In the genomic region with DNA sequence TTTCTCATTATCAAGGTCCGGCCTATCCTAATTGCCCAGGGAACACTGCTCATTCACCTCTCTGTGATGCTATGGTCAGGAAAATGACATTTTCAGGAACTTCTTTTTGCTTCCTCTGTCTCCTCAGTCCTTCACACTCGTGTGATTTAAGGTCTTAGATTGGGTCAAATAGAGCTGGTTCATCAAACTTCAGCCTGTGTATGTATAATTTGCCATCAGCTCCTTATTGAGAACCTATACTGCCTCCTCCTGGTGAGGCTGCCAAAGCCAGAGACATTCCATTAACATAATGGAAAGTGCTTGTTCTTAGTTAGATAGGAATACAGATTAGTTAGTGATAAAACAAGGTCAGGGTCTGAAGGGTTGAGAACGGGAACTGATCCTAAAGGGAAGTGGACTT, we compare ENCODE assay signal across 11 mouse cellular contexts.
DNase-seq lines count a peak whose midpoint lies in the region; ATAC-seq and TF ChIP-seq lines count a peak whose summit lies in the region.
"Had no signal": no experiment of that assay in that cellular context is flagged by ENCODE, and none has a peak within 500 bp of the region (broad histone marks: within the 10 kb centered on the region; RNA-seq: fewer than 3 reads in every experiment).

No protein-coding gene starts in this region.

- H3K4me1 ChIP-seq in heart, adult 2 months (ENCODE audit: control insufficient read depth, insufficient read depth, low read length) = no peaks in the 10 kb centered on the region
- peaks cover 10% of the 10 kb centered on the region; the same call in 1 of the 2 replicates for H3K4me1 ChIP-seq in hindbrain, embryonic 15.5 days (replicated peaks)
- H3K4me1 ChIP-seq: liver, embryonic 13.5 days had no signal

- H3K9me3 ChIP-seq in hindbrain, embryonic 15.5 days = no peaks in the 10 kb centered on the region
- H3K9me3 ChIP-seq: liver, embryonic 13.5 days; neural tube, embryonic 12.5 days had no signal

- intact Hi-C loops in heart, adult 2 months (cut with DNase I) = loop anchor here (2.0 kb wide), 1 partner anchor 609 kb away; no protein-coding TSS in a partner anchor

- DNase-seq in heart, adult 2 months = no peak
- no peak for DNase-seq in heart, postnatal 4 days
- peak; percentile 45 for DNase-seq in 3T3-L1 (ENCODE audit: low read depth, low spot score)
- peak; percentile 14 for DNase-seq in Muller cell, postnatal 12 days (ENCODE audit: inconsistent ontology term)
- no peak for DNase-seq in adrenal gland, postnatal 4 days (ENCODE audit: low spot score in 2 of 2)
- DNase-seq in urinary bladder, postnatal 36 days (ENCODE audit: low spot score in 2 of 2) = no peak
- DNase-seq: kidney, adult 18-20 months; liver, embryonic 13.5 days had no signal

- no peak for TF ChIP-seq POLR2A in heart, adult 2 months (IDR thresholded peaks at IDR 0.05; ENCODE audit: insufficient read depth, low read depth, low read length)

- H3K27ac ChIP-seq in heart, adult 2 months = no peak overlapping the region
- H3K27ac ChIP-seq in hindbrain, embryonic 15.5 days (replicated peaks) = no peak overlapping the region
- H3K27ac ChIP-seq: liver, embryonic 13.5 days; neural tube, embryonic 12.5 days had no signal

- TF ChIP-seq CTCF in heart, adult 2 months (IDR thresholded peaks at IDR 0.05) = peak; percentile 48

- H3K36me3 ChIP-seq in heart, adult 2 months (ENCODE audit: control insufficient read depth, insufficient read depth, low read length) = no peaks in the 10 kb centered on the region
- H3K36me3 ChIP-seq in hindbrain, embryonic 15.5 days = no peaks in the 10 kb centered on the region
- H3K36me3 ChIP-seq: liver, embryonic 13.5 days; neural tube, embryonic 12.5 days had no signal

- H3K9ac ChIP-seq in heart, adult 2 months (ENCODE audit: low read depth, low read length) = no peak overlapping the region
- no peak overlapping the region for H3K9ac ChIP-seq in hindbrain, embryonic 15.5 days
- H3K9ac ChIP-seq: liver, embryonic 13.5 days had no signal

- H3K79me2 ChIP-seq in heart, adult 2 months (replicated peaks; ENCODE audit: control insufficient read depth, insufficient read depth, low read length) = no peaks in the 10 kb centered on the region

- no peak for TF ChIP-seq EP300 in heart, adult 2 months (IDR thresholded peaks at IDR 0.05; ENCODE audit: insufficient read depth, low read depth, low read length)

- no peak overlapping the region for H3K4me3 ChIP-seq in heart, adult 2 months
- H3K4me3 ChIP-seq in hindbrain, embryonic 15.5 days = no peak overlapping the region
- H3K4me3 ChIP-seq: liver, embryonic 13.5 days had no signal

- WGBS in heart, adult 2 months = 65% methylated on average over 3 of the region's 3 CpGs
- 48% methylated on average over 3 of the region's 3 CpGs for WGBS in hindbrain, embryonic 15.5 days

- no peak for ATAC-seq in hindbrain, embryonic 15.5 days (ENCODE audit: low FRiP score, low read depth)
- ATAC-seq in activated CD4-positive, CD25-positive, alpha-beta regulatory T cell, adult 4 months = no peak

- H3K4me2 ChIP-seq in hindbrain, embryonic 15.5 days = peak overlapping the region; percentile 81; the same call in 1 of the 2 replicates
- H3K4me2 ChIP-seq: liver, embryonic 13.5 days had no signal

- no peaks in the 10 kb centered on the region for H3K27me3 ChIP-seq in heart, adult 2 months (ENCODE audit: control insufficient read depth, insufficient read depth, low read length)
- H3K27me3 ChIP-seq in hindbrain, embryonic 15.5 days = no peaks in the 10 kb centered on the region
- H3K27me3 ChIP-seq: liver, embryonic 13.5 days; neural tube, embryonic 12.5 days had no signal

Comparison
In these comparisons a context has a peak if more than half of its experiments do, and no peak if none do; other contexts are left out.
1. DNase-seq: peak in 3T3-L1 (single experiment) and Muller cell, postnatal 12 days (single experiment); none in heart, adult 2 months (0 of 2), heart, postnatal 4 days (single experiment), adrenal gland, postnatal 4 days (0 of 2) and urinary bladder, postnatal 36 days (0 of 2).